Mouse (Mus musculus) cerebellum, adult 2 months (tissue): ENCODE results near the gene Card9.

ENCODE experiments used
- CTCF ChIP-seq: fragments of 200-500 bp; IDR thresholded peaks from 2 replicates; pipeline ENCODE4 v1.5.1; 2011; ENCODE audit warnings: low read depth, mild to moderate bottlenecking, control low read depth, low read length, moderate library complexity, borderline replicate concordance; ENCODE audit not compliant: insufficient read depth
- POLR2A ChIP-seq: fragments of 200-500 bp; IDR thresholded peaks from 2 replicates; pipeline ENCODE4 v1.6.1; 2011; ENCODE audit warnings: low read length, control low read depth, borderline replicate concordance; ENCODE audit not compliant: insufficient read depth

GRCm38 (mm10) chr2:26368572-26368971 lies 7.9 kb upstream of the Card9 start:
- no peak for TF ChIP-seq CTCF
- TF ChIP-seq POLR2A = no peak
